Mouse (Mus musculus): ENCODE measurements around the gene Phf21a.

Phf21a gene

DNA sequence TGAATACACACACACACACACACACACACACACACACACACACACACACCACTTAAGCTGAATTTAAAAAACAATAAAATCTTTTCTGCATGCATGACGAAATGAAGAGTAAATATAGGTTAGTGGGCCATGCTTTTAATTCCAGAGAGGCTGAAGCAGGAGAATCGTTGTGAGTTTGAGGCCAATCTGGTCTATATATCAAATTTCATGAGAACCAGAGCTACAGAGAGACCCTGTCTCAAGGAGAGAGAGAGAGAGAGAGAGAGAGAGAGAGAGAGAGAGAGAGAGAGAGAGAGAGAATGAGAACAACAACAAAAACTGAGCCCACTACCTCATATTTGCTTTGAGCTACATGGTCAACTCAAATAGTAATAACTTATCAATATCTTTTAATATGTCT, at the start of gene Phf21a:
TSS of gene Phf21a (plus strand) at position 301 of the 400 bp plus-strand sequence.
- DNase-seq, result no peak

DNA sequence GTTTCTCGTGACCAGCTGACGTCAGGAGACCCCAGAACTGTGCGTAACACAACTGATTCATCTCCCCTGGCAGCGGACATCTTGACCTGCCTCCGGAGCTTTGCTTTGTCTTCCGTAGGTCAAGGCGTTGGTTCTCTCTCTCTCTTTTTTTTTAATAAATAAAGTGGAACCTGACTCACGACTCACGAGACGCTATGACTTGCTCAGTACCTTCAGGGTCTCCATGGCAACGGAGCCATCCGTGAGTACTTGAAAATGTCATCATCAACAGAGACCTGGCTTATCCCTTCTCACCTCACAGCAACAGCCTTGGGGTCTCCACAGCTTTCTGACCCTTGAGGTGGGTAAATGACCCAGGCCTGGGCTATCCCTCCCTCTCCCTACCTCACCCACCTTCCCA, 49.6 kb upstream of the Phf21a start:
- no peak for DNase-seq

DNA sequence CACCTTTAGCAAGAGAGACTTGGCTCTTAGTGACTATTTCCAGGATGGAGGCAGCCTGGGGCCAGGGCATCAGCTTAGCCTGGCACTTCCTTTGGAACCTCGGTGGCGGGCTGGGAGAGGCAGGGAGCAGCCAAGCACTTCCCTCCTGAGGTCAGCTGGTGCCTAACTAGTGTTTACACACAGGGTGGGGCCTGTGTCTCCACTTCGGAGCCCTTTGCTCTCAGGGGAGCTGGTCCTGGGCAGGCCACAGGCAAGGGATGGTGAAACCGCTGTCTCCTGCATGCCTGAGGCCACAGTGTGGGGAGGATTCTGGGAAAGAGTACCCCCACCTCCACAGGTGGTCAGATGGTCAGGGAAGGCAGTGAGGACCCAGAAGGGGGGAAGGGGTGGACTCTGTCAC, 45.3 kb upstream of the Phf21a start:
- no peak for DNase-seq

DNA sequence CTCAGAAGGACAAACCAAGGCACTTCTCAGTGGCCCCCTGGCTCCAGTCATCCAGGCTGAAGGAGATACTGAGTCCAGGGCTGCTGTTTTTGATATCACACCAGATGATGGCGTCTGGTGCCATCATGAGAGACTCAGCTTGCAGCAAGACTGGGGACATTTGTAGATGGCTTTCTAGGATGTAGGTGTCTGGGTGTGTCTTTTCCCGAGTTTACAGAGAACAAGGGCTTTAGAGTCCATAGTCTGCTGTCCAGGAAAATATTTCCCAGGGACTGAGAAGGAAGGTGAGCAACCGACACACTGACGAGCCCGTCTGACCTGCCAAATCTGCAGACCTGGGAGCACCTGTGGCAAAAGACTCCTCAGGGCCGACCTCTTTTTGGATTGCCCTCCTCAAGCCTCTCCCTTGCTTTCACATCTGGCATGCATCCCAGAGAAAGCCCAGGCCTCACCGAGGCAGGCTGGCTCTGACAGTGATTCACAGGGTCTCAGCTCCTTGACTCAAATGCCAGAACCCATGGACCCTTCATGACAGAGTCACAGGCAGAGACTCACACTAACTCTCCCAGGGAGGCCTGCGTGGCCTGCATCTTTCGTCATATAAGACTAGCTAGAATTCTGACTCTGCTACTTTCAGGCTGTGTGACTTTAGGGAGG, 44.8 kb upstream of the Phf21a start:
- no peak for DNase-seq

DNA sequence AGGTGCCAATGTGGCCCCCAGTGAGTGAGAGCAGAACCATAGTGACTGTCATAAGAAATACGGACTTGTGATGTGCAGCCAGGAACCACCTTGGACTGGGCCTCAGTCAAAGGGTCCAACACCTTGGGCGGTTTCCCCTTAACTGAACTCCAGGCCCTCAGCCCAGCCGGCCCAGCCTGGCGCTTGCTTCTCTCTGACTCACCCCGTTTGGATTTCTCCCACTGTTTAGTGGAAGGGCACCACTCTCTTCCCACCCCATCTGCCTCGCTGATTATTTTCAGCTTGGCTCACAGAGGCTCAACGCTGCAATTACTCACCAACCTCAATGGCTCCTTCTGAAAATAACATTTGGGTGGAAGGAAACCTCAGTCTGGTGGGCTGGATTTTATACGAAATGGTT, 40.7 kb upstream of the Phf21a start:
- peak; percentile 47 for DNase-seq

DNA sequence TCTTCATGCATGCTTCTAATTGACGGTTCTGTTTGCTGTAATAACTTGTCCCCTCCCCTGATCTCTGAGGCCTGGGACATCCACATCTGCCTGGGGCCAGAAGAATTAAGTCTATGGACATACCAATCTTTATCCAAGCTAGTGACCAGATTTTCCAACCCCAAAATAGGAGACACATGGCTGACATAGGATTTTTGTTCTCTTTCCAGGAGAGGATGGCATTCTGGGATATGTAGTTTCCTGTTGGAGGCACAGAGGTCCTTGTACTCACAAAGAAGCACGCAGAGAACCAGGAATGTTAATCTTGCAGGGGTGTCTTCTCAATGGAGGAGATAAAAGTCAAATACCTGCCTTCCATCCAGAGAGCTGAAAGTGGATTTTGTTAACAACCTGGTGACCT, 40.2 kb upstream of the Phf21a start:
- DNase-seq, result no peak

DNA sequence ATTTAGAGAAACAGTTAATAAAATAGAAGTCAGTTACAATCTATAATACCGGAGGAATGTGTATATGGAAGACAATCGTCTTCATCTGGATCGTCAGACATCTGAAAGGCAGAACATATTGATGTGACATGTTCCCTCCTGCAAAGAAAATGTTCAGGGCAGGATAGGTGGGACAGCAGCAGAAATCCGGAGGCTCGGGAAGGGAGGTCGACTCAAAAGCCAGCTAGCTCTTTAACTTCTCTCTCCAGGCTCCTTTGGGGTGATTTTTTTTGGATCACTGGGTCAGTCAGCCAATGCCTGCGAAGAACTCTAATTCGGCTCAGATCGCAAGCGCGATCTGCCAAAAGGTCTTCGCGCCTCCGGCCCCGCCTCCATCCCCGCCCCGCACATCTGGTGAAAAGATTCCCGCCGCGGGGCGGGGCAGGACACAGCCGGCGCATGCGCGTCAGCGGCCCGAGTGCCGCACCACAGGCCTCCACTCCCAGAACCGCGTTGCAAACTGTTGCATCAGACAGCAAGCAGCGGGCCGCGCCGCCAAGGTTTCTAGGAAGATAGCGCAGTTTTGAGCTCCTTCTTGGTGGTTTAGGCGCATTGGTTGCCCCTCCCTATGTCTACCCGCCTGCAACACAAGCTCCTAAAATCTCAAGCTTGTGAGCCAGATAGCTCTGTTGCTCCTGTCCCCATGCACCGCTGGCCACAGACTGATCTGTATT, 37.7 kb upstream of the Phf21a start:
- peak; percentile 96 for DNase-seq

DNA sequence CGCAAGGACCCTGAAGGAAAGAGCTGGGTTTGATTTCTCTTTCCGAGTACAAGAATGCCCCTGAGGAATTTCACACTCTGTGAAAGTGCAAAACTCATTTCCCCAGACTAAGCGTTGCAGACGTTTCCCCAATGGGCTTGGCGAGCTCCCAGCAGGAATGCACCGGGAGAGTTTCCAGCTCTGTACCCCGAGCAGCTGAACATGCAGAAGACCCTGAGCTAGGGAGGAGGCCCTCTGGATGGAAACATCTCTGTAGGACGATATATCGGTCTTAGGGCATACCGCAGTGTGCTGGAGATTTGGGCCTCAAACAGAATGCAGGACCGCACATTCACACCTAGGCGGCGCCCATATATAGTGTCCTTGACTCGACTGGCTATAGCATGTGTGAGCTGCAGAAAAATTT, 37.1 kb upstream of the Phf21a start:
- peak; percentile 81 for DNase-seq

DNA sequence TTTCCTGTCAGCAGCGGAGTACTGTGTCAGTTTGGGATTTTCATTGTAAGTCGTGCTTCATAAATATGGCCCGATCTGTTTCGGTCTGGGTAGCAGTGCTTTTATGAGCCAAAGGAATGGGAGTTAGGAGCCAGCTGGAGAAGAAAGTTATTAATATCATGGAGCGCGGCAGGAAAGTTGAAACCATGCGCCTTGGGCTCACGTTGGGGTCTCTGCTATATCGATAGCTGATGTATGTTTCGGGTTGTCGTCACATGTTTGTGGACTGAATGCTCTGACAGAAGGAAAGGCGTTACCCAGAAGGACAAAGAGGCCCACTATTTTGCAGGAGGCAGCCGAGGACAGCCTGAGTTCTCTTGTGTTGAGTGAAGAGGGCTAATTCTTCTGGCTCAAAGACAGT, 36.2 kb upstream of the Phf21a start:
- DNase-seq, result no peak

DNA sequence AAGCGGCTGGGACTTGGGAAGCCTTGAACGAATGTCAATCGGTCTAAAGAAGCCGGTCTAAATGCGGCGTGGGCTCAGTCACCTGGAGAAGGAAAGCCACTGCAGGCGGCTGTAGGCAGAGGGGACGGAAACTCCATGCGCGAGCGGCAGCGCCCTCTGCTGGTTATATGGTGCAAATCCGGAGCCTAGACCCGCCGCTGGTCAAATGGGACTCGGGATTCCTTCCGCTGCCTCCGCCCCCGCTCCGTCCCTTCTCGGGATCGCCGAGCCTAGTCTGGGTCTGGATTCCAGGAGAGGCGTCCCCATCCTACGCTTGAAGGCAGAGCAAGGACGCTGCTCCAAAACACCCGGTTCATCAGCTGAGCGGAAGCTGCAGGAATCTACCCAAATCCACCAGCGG, 34.4 kb upstream of the Phf21a start:
- peak; percentile 94 for DNase-seq

DNA sequence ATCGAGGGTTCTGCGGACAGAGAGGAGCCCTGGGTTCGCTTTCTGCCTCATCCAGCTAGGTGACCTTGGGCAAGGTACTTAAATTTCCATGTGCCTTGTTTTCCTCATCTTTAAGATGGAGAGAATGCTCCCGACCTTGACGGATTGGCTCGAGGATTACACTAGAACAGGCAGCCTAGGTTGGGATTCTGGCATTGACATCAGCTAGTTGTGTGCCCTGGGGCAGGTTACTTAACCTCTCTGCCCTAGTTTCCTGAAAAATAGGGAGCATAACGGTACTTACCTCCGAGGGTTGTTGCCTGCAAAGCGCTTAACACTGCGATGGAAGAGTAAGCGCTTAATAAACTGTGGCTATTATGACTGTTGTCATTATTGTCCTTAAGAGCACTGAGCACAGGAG, 34.0 kb upstream of the Phf21a start:
- no peak for DNase-seq

DNA sequence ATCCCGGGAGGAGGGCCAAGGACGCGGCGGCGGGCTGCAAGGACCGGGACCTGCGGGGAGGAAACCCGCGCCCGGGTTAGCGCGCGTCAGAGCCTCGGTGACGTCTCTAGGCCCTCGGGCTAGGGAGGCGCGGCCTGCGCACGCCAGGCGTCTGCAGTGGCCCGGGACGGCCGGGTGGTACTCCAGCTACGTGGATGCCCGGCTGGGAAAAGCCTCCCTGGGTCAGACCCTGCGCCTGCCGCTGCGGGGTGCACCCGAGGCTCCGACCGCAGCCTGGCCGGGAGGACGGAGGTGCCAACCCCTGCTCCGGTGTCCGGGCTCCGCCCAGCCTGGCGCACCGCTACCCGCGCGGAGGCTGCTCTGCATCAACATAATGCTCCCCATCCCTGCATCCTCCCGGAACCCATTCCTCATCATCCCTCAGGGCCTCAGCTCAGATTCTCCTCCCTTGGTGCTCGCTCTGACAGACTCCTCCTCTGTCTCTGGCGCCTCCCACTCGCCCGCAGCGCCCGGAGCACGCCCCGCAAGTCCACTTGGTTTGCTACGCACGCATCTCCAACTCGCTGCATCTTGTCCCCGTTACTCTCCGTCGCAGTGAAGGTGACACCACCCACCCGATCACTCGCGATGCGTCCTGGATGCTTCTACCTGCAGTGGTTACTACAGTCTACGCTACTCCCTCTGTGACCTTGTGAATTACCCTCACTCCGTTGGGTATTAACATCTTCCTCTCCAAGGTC, 33.3 kb upstream of the Phf21a start:
- DNase-seq, result peak; percentile 54

DNA sequence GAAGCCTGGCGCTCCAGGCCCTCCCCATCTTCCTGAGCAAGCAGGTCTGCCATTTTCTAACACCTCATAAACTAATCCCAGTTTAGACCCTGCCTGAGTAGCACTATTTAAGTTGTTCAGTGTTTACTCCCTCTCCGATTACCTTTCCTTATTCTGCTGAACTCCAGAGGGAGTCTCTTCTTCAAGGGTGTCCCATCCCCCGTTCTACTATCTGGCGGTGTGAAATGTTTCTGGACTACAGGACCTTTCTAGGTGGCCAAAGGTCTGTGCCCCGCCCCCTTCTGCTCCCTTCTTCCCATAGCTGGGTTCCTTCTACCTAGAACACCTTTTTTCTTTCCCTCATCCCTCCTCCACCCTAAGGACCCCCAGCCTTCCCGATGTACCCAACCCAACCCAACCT, 32.6 kb upstream of the Phf21a start:
- DNase-seq, result no peak

DNA sequence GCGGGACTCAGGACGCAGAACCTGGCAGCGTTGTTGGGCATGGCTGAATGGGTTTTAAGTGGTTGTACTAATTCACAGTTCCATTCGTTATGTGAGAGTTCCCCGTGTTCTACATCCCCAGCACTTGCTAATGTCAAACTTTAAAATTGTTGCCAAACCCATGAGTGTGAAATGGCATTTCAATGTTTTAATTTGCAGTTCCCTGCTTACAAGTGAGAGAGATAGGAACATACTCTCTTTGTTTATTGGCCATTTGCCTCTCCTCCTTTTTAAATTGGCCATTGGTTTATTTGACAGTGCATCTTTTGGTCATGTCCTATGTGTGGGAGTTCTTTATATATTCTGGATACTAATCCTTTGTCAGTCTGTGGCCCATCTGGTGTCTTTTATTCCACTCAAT, 31.6 kb upstream of the Phf21a start:
- no peak for DNase-seq

DNA sequence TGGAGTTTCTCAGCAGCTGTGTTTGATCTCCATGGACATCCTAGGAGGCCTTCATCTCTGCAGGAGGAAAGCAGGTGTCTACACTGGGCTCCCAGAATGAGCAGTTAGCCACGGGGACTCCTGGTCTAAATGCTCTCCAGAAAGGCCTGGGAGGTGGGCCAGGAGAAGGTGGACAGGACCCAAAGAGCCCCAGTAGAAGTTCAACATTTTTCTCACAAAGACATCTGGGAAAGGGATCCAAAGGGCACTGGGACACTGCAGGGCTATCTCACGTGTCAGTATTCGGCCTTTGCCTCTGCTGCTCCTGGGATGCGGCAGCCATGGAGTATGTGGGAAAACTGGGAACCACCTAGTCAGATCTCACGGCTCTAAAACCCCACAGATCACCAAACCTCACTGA, 29.8 kb upstream of the Phf21a start:
- no peak for DNase-seq

DNA sequence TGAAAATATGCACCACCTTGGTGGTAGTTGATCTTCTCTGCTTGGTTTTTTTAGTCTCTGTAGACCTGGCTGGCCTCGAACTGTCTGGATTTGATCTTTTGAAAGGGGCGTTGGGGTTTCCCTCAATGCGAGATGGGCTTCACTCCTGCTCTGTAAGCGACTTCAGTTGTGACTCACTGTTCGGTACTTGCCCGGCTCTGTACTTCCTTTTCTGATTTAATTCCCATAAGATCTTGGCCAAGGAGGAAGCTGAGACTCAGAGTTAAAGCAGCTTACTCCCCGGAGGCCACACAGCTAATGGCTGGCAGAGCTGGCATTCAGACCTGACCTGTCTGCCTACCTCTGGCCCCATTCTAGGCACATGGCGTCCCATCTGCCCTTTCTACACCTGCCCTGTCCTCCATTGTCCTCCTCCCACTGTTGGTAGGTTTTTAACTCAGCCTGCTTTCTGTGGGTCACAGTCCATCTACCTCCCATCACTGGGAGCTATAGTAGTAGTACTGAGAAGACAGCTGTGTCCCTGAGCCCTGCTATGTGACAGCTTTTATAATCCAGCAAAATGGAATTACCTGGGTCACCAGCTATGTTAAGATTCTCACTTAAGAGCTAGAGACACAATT, 27.5 kb upstream of the Phf21a start:
- DNase-seq, result no peak

DNA sequence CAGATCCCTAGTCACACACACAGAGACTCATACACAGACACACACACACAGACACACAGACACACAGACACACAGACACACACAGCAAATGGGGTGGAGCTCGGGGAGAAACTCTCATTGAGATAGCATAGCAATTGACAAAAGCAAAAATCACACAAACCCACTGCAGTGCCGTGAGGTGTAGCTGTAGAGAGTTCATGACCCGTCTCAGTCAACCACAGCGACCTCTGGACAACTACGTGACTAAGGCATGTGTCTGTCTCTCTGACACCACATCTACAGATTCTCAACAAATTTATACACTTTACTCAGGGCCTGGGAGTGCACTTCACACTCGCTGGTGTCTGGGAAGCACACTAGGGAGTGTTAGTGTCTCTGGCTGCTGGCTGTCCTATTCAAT, 27.0 kb upstream of the Phf21a start:
- DNase-seq, result no peak

DNA sequence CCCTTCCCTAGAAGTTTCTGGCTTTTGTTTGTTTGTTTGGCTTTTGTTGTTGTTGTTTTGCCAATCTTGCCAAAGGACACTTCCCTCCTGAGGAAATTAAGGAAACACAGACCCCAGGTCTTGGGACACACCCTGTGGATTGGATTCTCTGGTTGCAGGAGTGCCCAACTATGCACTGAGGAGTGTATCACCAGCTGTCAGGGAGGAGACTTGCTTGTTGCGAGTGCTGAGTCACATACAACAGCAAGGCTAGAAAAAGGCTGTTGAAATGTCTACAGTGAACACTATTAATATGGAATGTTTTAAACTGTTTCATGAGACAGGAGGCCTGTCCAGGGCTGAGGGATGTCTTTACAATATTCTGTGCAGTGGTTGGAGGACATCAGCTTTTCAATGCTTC, 26.0 kb upstream of the Phf21a start:
- no peak for DNase-seq

DNA sequence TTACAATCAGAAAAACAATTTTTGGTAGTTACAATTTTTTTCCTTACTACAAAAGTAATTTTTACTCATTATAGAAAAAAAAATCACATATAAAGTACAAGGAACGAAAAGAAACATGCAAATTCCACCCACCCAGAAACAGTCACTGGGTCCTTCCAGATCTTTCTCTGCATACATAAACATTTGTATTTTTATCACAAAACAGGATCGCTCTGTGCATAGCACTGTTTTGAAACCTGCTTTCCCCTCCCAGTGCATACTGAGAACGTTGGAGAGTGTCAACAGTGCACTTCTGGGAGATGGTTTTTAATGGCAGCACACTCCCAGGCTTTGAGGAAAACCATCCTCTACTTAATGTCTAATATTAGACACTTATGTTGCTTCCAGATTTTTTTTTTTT, 25.3 kb upstream of the Phf21a start:
- no peak for DNase-seq

DNA sequence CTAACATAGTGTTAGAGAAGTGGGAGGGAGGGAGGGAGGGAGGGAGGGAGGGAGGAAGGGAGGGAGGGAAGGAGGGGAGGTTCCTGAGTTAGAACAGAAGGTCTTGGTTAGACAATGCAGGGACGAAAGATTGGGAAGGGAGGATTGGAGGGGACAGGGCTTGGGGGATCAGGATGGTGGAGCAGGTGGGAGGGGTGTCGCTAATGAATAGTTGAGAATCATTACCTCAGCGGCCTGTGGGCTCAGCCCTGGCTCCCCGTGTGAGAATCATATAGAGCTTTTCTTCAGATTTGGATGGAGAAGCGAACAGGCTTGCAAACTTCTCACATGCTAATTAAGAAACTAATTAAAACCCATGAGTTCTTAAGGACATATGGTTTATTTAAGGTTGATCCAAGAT, 23.3 kb upstream of the Phf21a start:
- DNase-seq, result no peak

DNA sequence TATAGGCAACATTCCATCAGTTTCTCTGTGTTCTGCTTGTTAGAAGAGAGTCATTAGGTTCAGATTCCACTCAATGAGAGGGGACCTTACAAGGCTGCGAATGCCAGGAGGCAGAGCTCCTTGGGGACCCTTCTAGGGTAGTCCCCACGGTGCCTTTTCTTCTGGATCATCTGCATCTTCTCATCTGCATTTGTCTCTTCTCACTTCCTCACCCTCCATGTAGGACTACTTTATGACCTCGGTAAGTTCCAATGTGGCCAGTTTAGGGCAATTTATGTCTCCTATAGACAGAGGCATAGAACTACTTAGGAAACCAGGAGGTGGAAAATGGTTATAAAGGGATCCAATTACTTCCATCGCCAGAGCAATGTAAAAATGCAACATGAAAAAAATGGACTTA, 21.8 kb upstream of the Phf21a start:
- DNase-seq, result no peak

DNA sequence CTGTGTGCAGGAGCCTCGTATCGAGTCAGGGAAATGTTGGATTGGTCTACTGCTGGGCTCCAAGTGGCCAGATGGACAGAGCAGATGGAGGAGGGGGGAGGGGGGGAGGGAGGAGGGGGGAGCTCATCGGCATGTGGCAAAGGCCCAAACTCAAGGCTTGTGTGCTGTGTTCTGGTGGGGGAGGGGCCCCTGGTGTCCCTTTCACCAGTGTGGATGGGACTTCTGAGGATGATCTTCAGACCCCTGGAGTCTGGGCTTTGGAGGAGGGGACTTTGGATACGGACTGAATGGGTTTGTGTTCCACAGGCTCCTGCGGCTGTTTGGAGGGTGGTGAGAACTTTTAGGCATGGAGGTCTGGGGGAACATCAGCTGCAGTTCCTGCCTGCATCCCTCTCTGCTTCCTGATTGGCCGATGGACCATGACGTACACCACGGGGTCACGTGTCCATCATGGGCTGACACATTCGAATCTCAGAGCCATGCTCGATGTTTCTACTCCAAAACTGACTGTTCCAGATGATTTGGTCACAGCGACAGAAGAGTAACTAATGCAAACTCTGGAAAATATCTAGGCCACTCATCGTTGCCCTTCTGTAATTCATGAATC, 16.7 kb upstream of the Phf21a start:
- no peak for DNase-seq

DNA sequence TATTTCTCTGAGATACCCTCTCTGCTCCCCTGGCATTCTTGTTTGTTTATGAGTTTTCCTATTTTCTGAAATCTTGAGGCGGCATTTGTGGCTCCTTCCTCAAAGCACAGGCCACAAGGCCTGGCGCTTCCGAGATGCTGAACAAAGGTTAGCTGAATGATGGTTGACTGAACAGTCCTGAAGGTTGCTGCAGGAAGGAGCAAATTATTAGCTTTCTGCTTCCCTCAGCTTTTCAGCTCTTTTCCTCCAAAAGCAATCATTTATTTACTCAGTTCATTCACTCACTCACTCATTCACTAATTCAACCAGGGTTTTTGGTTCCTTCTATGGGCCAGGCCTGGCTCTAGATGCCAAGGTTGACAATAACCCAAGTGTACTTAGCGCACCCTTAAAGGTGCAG, 10.7 kb upstream of the Phf21a start:
- DNase-seq, result no peak
